Mouse (Mus musculus): ENCODE data around the gene Col1a1.

GRCm38 (mm10) chr11:94941121-94941520 lies 5.1 kb downstream of the Col1a1 start:
- no peak for TF ChIP-seq CTCF (IDR thresholded peaks at IDR 0.05; ENCODE audit: insufficient read depth, low read length)
- no peak for TF ChIP-seq POLR2A (IDR thresholded peaks at IDR 0.05; ENCODE audit: borderline replicate concordance, extremely low read depth, low read depth, low read length)
